Mouse (Mus musculus): ENCODE results near the gene Catsper3. TPM values are rescaled to one million over a fixed set of nuclear protein-coding genes. Genes with fewer than 3 reads are reported as not detected.

Catsper3 gene
- polyA plus RNA-seq, 1 experiment: 0.14 TPM

DNA sequence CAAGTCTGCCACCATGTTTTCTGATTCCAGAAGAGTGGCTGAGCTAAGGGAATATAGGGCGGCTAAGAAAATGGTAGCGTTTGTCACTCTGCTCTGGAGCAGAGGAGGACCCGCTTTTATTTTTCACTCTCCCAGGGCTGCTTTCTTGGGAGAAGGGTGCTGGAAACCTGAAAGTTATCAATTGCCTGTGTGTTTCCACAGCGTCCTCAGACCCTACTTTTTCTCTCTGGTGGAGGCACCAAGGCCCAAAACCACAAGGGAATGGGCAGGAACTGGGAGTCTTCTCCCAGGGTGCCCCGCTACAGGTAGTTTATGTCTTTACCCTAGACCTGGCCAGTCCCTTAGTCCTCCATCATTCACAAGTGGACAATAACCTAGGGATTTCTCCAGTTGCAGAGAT lies 50.3 kb downstream of the Catsper3 start:
- Histone ChIP-seq H3K36me3 (ENCODE audit: control insufficient read depth, insufficient read depth) (no peaks in the 10 kb centered on the region), H3K4me2 (ENCODE audit: low read depth) (no peak overlapping the region), H3ac (ENCODE audit: control insufficient read depth, insufficient read length) (no peak overlapping the region), H3K79me2 (ENCODE audit: control insufficient read depth, insufficient read depth) (no peaks in the 10 kb centered on the region), H3K4me3 (no peak overlapping the region), H3K27me3 (ENCODE audit: control insufficient read depth, insufficient read depth, insufficient read length) (peaks cover 63% of the 10 kb centered on the region)
- no peak for TF ChIP-seq POLR2A (IDR thresholded peaks at IDR 0.05; ENCODE audit: insufficient read length, low read depth)
- TF ChIP-seq SRF (IDR thresholded peaks at IDR 0.05; ENCODE audit: control insufficient read depth, insufficient read length, low read depth): no peak
- no peak for TF ChIP-seq TCF3 (IDR thresholded peaks at IDR 0.05; ENCODE audit: insufficient read length, low read depth)
- no peak for TF ChIP-seq POLR2AphosphoS2 (IDR thresholded peaks at IDR 0.05; ENCODE audit: insufficient read length, low read depth)
- TF ChIP-seq MYOG (IDR thresholded peaks at IDR 0.05; ENCODE audit: control insufficient read depth in 1 of 3, insufficient read depth in 1 of 3, insufficient read length in 2 of 3, low read depth in 2 of 3): no peak
- no peak for TF ChIP-seq REST (IDR thresholded peaks at IDR 0.05; ENCODE audit: insufficient read depth, insufficient read length)
- TF ChIP-seq CEBPB (IDR thresholded peaks at IDR 0.05; ENCODE audit: insufficient read depth, poor library complexity, severe bottlenecking): no peak
- TF ChIP-seq MYOD1 (IDR thresholded peaks at IDR 0.05; ENCODE audit: control insufficient read depth in 1 of 3, insufficient read length in 2 of 3, low read depth in 2 of 3): no peak
- no peak for TF ChIP-seq E2F4 (IDR thresholded peaks at IDR 0.05; ENCODE audit: insufficient read depth)
- no peak for TF ChIP-seq MAX (IDR thresholded peaks at IDR 0.05; ENCODE audit: low read depth)
- no peak for TF ChIP-seq USF1 (IDR thresholded peaks at IDR 0.05; ENCODE audit: low read depth)
- TF ChIP-seq TCF12 (IDR thresholded peaks at IDR 0.05; ENCODE audit: insufficient read depth, poor library complexity, severe bottlenecking): no peak

DNA sequence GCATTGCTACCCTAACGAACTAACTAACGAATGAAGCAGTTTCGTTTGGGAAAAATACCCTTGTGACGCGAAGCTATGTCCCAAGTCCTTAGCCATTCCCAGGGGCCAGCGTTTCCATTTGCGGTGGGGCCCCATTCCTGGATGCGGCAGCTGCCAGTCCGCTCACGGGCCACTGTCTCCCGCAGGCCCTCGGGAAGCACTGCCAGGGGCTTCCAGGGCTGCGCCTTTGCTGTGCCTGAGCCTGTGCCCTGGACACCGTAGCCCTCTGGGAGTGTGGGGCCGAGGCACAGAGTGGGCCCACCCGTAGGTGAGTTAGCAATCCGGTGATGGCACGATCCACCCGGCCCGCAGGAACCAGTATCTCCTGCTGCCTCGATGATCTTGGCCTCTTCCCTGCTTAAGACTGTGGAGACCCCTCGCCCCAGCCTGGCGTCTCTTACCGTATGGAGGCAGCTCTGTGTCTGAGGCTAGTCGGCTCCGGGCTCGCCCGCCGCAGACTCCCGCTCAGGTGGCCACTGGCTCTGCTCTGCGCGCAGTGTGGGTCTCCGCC lies 51.3 kb downstream of the Catsper3 start:
- H3K4me3 ChIP-seq: no peak overlapping the region
- H3K27me3 ChIP-seq (ENCODE audit: control insufficient read depth, insufficient read depth, insufficient read length): peaks cover 64% of the 10 kb centered on the region
- TF ChIP-seq CEBPB (IDR thresholded peaks at IDR 0.05; ENCODE audit: insufficient read depth, poor library complexity, severe bottlenecking) (no peak), TCF12 (IDR thresholded peaks at IDR 0.05; ENCODE audit: insufficient read depth, poor library complexity, severe bottlenecking) (no peak), POLR2A (IDR thresholded peaks at IDR 0.05; ENCODE audit: insufficient read length, low read depth) (no peak), REST (IDR thresholded peaks at IDR 0.05; ENCODE audit: insufficient read depth, insufficient read length) (no peak), MYOG (IDR thresholded peaks at IDR 0.05; ENCODE audit: control insufficient read depth in 1 of 3, insufficient read depth in 1 of 3, insufficient read length in 2 of 3, low read depth in 2 of 3) (no peak), TCF3 (IDR thresholded peaks at IDR 0.05; ENCODE audit: insufficient read length, low read depth) (no peak), MAX (IDR thresholded peaks at IDR 0.05; ENCODE audit: low read depth) (no peak), POLR2AphosphoS2 (IDR thresholded peaks at IDR 0.05; ENCODE audit: insufficient read length, low read depth) (no peak), MYOD1 (IDR thresholded peaks at IDR 0.05; ENCODE audit: control insufficient read depth in 1 of 3, insufficient read length in 2 of 3, low read depth in 2 of 3) (no peak), SRF (IDR thresholded peaks at IDR 0.05; ENCODE audit: control insufficient read depth, insufficient read length, low read depth) (no peak), E2F4 (IDR thresholded peaks at IDR 0.05; ENCODE audit: insufficient read depth) (no peak), USF1 (IDR thresholded peaks at IDR 0.05; ENCODE audit: low read depth) (no peak)
- H3K79me2 ChIP-seq (ENCODE audit: control insufficient read depth, insufficient read depth): no peaks in the 10 kb centered on the region
- H3K36me3 ChIP-seq (ENCODE audit: control insufficient read depth, insufficient read depth): no peaks in the 10 kb centered on the region
- H3ac ChIP-seq (ENCODE audit: control insufficient read depth, insufficient read length): no peak overlapping the region
- no peak overlapping the region for H3K4me2 ChIP-seq (ENCODE audit: low read depth)

DNA sequence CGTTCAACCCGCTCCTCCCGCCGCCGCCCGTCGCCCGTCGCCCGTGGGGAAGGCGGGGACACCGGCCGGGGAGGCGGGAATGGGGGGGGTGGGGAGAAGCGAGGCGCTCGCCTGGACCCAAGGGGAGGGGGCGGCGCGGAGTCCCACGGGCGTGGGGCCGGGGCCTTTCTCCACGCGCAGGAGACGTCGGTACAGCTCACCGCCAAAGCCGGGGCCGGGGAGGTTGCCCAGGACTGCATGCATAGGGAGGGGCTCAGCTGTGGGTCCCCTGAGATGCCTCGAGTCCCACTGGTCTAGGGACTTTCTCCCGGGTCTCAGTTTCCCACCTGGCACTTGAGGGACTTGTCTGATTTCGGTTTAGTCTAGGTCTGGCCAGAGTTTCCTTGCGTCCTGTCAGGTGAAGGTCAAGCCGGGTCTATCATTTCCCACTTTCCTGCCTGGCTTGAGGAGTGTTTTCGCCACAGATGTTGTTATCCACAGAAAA lies 51.8 kb downstream of the Catsper3 start, which contains the start of gene Pitx1:
Pitx1 (minus strand) TSS at position 51 of the 484 bp plus-strand sequence.
- Histone ChIP-seq H3K79me2 (ENCODE audit: control insufficient read depth, insufficient read depth) (no peaks in the 10 kb centered on the region), H3K36me3 (ENCODE audit: control insufficient read depth, insufficient read depth) (no peaks in the 10 kb centered on the region), H3K27me3 (ENCODE audit: control insufficient read depth, insufficient read depth, insufficient read length) (peaks cover 64% of the 10 kb centered on the region), H3K4me2 (ENCODE audit: low read depth) (no peak within 1 kb of the TSS), H3ac (ENCODE audit: control insufficient read depth, insufficient read length) (no peak within 1 kb of the TSS), H3K4me3 (no peak within 1 kb of the TSS)
- no peak for TF ChIP-seq MAX (IDR thresholded peaks at IDR 0.05; ENCODE audit: low read depth)
- no peak for TF ChIP-seq E2F4 (IDR thresholded peaks at IDR 0.05; ENCODE audit: insufficient read depth)
- no peak for TF ChIP-seq TCF3 (IDR thresholded peaks at IDR 0.05; ENCODE audit: insufficient read length, low read depth)
- TF ChIP-seq SRF (IDR thresholded peaks at IDR 0.05; ENCODE audit: control insufficient read depth, insufficient read length, low read depth): no peak
- TF ChIP-seq MYOD1 (IDR thresholded peaks at IDR 0.05; ENCODE audit: control insufficient read depth in 1 of 3, insufficient read length in 2 of 3, low read depth in 2 of 3): no peak
- no peak for TF ChIP-seq USF1 (IDR thresholded peaks at IDR 0.05; ENCODE audit: low read depth)
- TF ChIP-seq REST (IDR thresholded peaks at IDR 0.05; ENCODE audit: insufficient read depth, insufficient read length): no peak
- no peak for TF ChIP-seq CEBPB (IDR thresholded peaks at IDR 0.05; ENCODE audit: insufficient read depth, poor library complexity, severe bottlenecking)
- TF ChIP-seq POLR2A (IDR thresholded peaks at IDR 0.05; ENCODE audit: insufficient read length, low read depth): no peak
- no peak for TF ChIP-seq POLR2AphosphoS2 (IDR thresholded peaks at IDR 0.05; ENCODE audit: insufficient read length, low read depth)
- no peak for TF ChIP-seq MYOG (IDR thresholded peaks at IDR 0.05; ENCODE audit: control insufficient read depth in 1 of 3, insufficient read depth in 1 of 3, insufficient read length in 2 of 3, low read depth in 2 of 3)
- no peak for TF ChIP-seq TCF12 (IDR thresholded peaks at IDR 0.05; ENCODE audit: insufficient read depth, poor library complexity, severe bottlenecking)

DNA sequence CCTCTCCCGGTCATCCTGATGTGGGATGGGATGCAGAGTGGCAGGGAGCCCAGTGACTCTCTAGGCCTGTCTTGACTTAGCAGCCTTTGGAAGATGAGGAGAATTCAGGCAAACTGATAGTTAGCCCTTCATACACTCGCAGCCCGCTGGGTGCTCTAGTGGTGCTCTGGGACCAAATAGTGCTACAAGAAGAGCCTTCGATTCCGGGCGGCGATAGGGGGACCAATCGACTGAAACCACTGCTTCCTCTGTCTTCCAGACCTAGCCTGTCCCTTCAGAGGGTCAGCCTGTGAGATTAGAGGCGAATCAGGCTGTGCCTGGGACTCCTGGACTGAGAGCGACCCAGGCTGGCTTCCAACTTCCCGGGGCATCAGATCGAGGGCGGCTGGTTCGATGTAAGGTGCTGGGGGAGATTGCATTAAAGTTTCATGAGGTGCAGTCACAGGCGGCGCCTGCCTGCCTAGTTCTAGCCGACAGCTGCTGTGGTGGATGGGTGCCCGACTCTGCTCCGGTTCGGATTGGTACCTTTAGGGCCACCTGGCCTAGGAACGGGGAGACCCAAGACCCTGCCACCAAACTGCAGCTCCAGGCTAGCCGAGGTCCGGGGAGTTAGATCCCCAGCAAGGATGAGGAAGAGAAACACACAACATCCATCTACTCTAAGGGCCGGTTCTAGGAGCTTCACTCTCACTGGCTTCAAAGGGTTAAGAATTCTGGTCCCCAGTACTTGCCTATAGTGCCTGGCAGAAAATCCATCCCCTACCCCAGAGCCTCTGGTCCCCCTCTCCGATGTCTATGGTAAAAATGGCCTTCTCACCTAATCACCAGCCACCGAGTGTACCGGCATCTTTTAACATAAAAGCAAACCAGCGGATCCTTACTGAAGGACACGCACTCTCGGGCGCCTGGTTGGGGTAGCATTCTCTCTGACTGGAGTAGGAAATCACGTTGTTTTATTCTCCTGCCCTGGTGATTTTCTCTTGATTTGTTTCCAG lies 52.7 kb downstream of the Catsper3 start:
- peaks cover 64% of the 10 kb centered on the region for H3K27me3 ChIP-seq (ENCODE audit: control insufficient read depth, insufficient read depth, insufficient read length)
- no peak overlapping the region for H3K4me2 ChIP-seq (ENCODE audit: low read depth)

More for the DNA sequence above, 52.7 kb downstream of the Catsper3 start:
- Histone ChIP-seq H3K79me2 (ENCODE audit: control insufficient read depth, insufficient read depth) (no peaks in the 10 kb centered on the region), H3ac (ENCODE audit: control insufficient read depth, insufficient read length) (no peak overlapping the region), H3K4me3 (no peak overlapping the region), H3K36me3 (ENCODE audit: control insufficient read depth, insufficient read depth) (no peaks in the 10 kb centered on the region)
- no peak for TF ChIP-seq SRF (IDR thresholded peaks at IDR 0.05; ENCODE audit: control insufficient read depth, insufficient read length, low read depth)
- TF ChIP-seq TCF12 (IDR thresholded peaks at IDR 0.05; ENCODE audit: insufficient read depth, poor library complexity, severe bottlenecking): no peak
- TF ChIP-seq POLR2A (IDR thresholded peaks at IDR 0.05; ENCODE audit: insufficient read length, low read depth): no peak
- TF ChIP-seq MYOD1 (IDR thresholded peaks at IDR 0.05; ENCODE audit: control insufficient read depth in 1 of 3, insufficient read length in 2 of 3, low read depth in 2 of 3): no peak
- TF ChIP-seq POLR2AphosphoS2 (IDR thresholded peaks at IDR 0.05; ENCODE audit: insufficient read length, low read depth): no peak

Data from myocyte (in vitro differentiated cells).